Mouse (Mus musculus) neural tube, embryonic 14.5 days (tissue): ENCODE data around the gene Gdf7. TPM values are rescaled to one million over a fixed set of nuclear protein-coding genes. Genes with fewer than 3 reads are reported as not detected.

Experiments
- ATAC-seq: fragments of 200-750 bp; cut with Nextera tagmentation; 2 replicates; pipeline ENCODE4 v1.8.0; 2017; ENCODE audit warnings: low read depth, mild to moderate bottlenecking, moderate TSS enrichment, moderate library complexity
- H3K27ac ChIP-seq: fragments of 300-500 bp; sonication (generic); 2 replicates; pipeline ENCODE4 v1.5.1; 2014; ENCODE audit warnings: low read depth, mild to moderate bottlenecking, control low read depth, low read length, moderate library complexity, mixed read lengths
- H3K27me3 ChIP-seq: fragments of 300-500 bp; sonication (generic); 2 replicates; pipeline ENCODE4 v1.6.1; 2014; ENCODE audit warnings: low read length; ENCODE audit not compliant: control insufficient read depth, insufficient read depth
- H3K36me3 ChIP-seq: fragments of 300-500 bp; sonication (generic); 2 replicates; pipeline ENCODE4 v1.6.1; 2014; ENCODE audit warnings: low read length, mixed read lengths; ENCODE audit not compliant: control insufficient read depth, insufficient read depth
- H3K4me1 ChIP-seq: fragments of 300-500 bp; sonication (generic); 2 replicates; pipeline ENCODE4 v1.6.1; 2014; ENCODE audit warnings: low read length; ENCODE audit not compliant: control insufficient read depth, insufficient read depth
- H3K4me2 ChIP-seq: fragments of 300-500 bp; sonication (generic); 2 replicates; pipeline ENCODE4 v1.6.1; 2014; ENCODE audit warnings: mild to moderate bottlenecking, low read depth, low read length, control low read depth
- H3K4me3 ChIP-seq: fragments of 300-500 bp; sonication (generic); 2 replicates; pipeline ENCODE4 v1.5.1; 2014; ENCODE audit warnings: low read depth, low read length, control low read depth, mixed read lengths
- H3K9ac ChIP-seq: fragments of 300-500 bp; sonication (generic); replicated peaks from 2 replicates; pipeline ENCODE4 v1.6.1; 2014; ENCODE audit warnings: low read depth, mild to moderate bottlenecking, control low read depth, low read length, mixed read lengths
- H3K9me3 ChIP-seq: fragments of 300-500 bp; sonication (generic); 2 replicates; pipeline ENCODE4 v1.6.1; 2016; ENCODE audit warnings: low read length; ENCODE audit not compliant: control insufficient read depth
- WGBS: fragments of 180-500 bp; shearing (Covaris S2); extraction: QIAGEN DNeasy Blood & Tissue Kit; methylation state at CpG from one replicate; pipeline ENCODE4 v1.1.7; 2014; 5-methylcytosine and 5-hydroxymethylcytosine counted together
- polyA plus RNA-seq: library from polyadenylated mRNA; unstranded; fragments of >200 nt; fragmentation: Nextera tagmentation; extraction: Ambion mirVana; gene quantifications from 2 replicates; pipeline ENCODE4 v1.2.1, GENCODE M21; 2014

Gdf7 gene
- 0.43 TPM in 1 of 2 replicates, not detected in the other for polyA plus RNA-seq

DNA sequence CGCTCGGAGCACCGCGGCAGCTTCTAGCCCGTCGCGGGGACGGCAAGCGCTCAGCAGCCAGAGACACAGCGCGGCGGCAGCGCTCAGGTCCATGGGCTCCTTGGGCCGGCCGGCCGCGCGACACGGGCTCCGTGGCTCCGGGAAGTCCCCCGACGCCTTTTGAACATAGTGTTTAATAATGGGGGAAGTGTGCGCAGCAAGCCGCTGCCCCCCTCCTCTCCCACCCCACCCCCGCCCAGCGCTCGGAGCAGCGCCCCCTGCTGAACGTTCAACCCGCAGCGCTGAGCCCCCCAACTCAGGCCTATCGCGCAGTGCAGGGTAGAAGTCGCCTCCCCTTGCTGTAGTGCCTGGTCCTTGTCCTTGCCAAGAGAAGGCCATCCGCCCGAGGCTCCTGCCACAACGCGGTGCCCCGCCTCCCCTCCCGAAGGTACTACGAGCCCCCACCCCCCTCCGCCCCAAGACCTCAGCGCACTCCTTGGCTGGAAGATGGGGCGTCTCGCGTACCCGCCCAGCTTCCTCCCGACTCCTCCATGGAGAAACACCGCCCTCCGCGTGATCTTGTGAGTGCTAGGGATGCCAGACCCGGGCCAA lies at the start of gene Gdf7:
Gene Gdf7, minus strand, starts transcription at position 114 of the 591 bp plus-strand sequence.
- peak; percentile 41; the same call in 1 of the 2 replicates for ATAC-seq

DNA sequence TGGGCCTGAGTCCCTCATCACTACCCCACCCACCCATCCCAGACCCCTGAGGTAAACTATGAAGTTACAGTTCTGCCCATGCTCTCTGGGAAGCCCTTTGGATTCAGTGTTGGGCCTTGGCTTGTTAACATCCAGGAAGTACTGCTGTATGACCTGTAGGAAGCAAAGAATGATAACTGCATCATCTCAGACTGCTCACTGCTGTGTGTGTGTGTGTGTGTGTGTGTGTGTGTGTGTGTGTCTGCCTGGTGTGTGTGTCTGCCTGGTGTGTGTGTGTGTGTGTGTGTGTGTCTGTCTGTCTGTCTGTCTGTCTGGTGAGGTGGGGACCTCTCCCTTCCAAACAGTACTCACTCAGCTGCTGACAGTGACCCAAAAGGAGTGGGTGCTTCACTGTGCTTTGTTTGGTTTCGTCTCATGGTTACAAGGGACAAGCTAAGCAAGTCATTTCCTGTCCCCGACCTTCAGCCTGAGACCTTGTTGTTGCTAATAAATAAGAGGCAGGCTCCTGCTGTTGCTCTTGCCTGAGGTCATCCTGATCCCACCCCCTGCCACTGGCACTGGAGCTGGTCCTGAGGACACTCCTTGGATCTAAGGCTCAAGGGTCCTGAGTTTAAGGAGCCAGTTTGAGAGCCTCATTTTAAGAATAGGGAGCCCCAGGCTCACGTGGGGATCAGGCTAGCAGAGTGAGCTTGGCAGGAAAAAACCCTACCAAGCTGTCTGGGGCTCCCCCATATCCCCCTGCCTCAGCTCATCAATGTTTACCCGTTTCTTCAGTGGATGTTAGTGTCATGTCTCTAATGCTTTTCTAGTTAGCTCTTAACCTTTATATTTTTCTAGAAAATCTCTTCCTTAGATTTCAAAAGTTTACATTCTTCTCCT lies 49.5 kb upstream of the Gdf7 start:
- H3K9me3 ChIP-seq, result no peaks in the 10 kb centered on the region
- no peak for ATAC-seq
- 41% methylated on average over 4 of the region's 4 CpGs for WGBS
- no peaks in the 10 kb centered on the region for H3K36me3 ChIP-seq
- no peak overlapping the region for H3K4me3 ChIP-seq
- H3K4me1 ChIP-seq, result 0 out of 2 replicates have a peak, but pooled peaks cover 3% of the 10 kb centered on the region
- H3K27me3 ChIP-seq, result no peaks in the 10 kb centered on the region
- H3K4me2 ChIP-seq, result no peak overlapping the region
- no peak overlapping the region for H3K9ac ChIP-seq
- H3K27ac ChIP-seq, result no peak overlapping the region

More for the DNA sequence above, at the start of gene Gdf7:
- H3K27me3 ChIP-seq, result peaks cover 59% of the 10 kb centered on the region
- peak within 1 kb of the TSS; percentile 59 for H3K4me2 ChIP-seq
- H3K9me3 ChIP-seq, result no peaks in the 10 kb centered on the region
- H3K27ac ChIP-seq, result no peak within 1 kb of the TSS
- peak within 1 kb of the TSS; percentile 31 for H3K4me3 ChIP-seq
- H3K36me3 ChIP-seq, result no peaks in the 10 kb centered on the region
- H3K4me1 ChIP-seq, result peaks cover 11% of the 10 kb centered on the region; the same call in 1 of the 2 replicates
- WGBS, result under 1% methylated on average over 44 of the region's 53 CpGs
- 0 out of 2 replicates have a peak within 1 kb of the TSS, but pooled peaks have one; percentile 28 for H3K9ac ChIP-seq

DNA sequence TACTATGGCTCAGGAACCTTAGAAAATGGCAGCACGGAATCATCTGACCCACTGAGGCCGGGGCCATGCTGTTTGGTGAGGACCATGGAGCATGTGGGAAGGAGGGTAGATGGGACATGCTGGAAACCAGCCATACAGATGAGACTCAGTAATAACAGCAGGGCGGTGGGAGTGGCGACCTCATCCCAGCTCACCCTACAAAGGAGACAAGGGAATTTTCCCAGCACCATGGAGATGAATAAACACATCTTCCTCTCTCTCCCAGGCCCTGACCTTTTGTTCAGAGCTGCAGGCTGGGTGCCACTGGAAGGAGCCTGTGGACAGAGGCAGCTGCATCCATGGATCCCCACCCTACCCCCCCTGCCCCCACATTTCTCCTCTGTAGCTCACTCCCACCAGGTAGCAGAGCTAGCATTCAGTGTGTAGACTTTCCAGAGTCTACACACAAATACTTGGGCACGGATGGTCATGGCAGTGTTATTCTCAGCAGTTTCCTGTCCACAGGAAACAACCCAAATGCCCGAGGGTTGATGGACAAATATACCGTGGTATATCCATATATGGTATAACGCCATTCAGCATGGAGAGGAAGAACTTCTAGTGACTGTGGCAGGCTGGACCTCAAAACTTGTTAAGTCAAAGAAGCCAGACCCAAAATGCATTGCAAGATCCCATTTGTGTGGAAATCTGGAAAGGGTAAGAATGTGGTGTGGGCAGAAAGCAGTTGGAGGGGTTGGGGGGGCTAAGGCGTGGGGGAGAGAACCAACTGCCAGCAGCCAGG lies 47.2 kb upstream of the Gdf7 start:
- Histone ChIP-seq H3K27ac (no peak overlapping the region), H3K36me3 (no peaks in the 10 kb centered on the region), H3K9me3 (no peaks in the 10 kb centered on the region), H3K9ac (no peak overlapping the region), H3K4me2 (no peak overlapping the region), H3K4me3 (no peak overlapping the region), H3K27me3 (no peaks in the 10 kb centered on the region), H3K4me1 (0 out of 2 replicates have a peak, but pooled peaks cover 3% of the 10 kb centered on the region)
- ATAC-seq, result 0 out of 2 replicates have a peak, but pooled peaks have one; percentile 18
- WGBS, result 69% methylated on average over 9 of the region's 9 CpGs

DNA sequence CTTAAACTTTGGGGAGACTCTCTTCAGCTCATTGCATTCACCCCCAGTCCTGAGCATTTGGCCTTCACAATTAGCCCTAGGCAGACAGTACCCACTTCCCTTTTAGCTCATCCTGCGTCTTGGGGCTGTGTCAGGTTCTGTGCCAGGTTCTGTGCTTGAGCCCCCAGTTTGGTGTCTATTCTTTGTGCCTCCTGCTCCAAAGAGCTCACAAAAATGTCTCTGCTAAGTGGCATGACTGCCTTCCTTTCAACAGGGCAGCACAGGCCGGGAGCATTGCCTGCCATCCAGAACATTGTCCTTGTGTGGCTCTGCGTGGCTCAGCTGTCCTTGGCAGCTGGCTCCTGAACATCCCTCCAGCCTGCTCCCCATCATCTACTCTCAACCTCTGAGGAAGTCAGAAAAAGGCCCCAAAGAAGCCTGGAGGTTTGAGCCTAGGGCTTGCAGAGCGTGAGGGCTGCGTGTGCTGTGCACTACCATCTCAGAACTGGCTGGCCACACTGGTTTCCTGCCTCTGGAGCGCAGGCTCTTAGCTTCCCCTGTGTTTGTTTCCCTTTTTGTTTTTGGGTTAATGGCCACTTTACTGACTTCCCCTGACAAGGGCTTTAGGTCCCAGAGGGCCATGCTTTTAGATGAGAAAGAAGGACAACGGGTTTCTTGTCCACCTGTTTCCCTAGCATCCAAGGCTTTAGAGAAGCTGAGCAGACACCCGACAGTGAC lies 46.1 kb upstream of the Gdf7 start:
- H3K27me3 ChIP-seq, result no peaks in the 10 kb centered on the region
- WGBS, result 68% methylated on average over 8 of the region's 8 CpGs
- H3K9ac ChIP-seq, result no peak overlapping the region
- no peak overlapping the region for H3K4me2 ChIP-seq
- H3K9me3 ChIP-seq, result no peaks in the 10 kb centered on the region
- H3K27ac ChIP-seq, result no peak overlapping the region
- no peaks in the 10 kb centered on the region for H3K36me3 ChIP-seq
- ATAC-seq, result no peak
- H3K4me3 ChIP-seq, result no peak overlapping the region
- 0 out of 2 replicates have a peak, but pooled peaks cover 3% of the 10 kb centered on the region for H3K4me1 ChIP-seq

DNA sequence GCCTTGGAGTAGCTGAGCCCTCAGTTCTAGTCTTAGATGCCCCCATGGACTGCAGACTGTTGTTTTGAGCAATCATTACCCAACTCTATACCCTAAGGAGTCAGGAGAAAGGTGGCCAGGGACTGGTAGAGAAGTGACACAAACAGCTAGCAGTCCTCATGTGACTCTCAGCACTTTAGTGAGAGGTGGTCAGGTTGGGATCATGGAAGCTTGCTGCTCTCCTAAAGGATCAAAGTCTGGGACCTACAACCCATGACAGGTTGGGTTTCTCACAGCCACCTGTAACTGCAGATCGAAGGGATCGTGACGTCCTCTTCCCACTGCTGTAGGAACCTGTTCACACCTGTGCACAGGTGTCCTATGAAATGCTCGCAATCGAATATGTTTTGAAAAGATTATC lies 43.8 kb upstream of the Gdf7 start:
- Histone ChIP-seq H3K36me3 (peaks cover 6% of the 10 kb centered on the region; the same call in 1 of the 2 replicates), H3K4me1 (0 out of 2 replicates have a peak, but pooled peaks cover 3% of the 10 kb centered on the region), H3K4me3 (no peak overlapping the region), H3K9me3 (no peaks in the 10 kb centered on the region), H3K27me3 (no peaks in the 10 kb centered on the region), H3K4me2 (no peak overlapping the region), H3K27ac (no peak overlapping the region), H3K9ac (no peak overlapping the region)
- ATAC-seq, result no peak
- 99% methylated on average over 5 of the region's 5 CpGs for WGBS

DNA sequence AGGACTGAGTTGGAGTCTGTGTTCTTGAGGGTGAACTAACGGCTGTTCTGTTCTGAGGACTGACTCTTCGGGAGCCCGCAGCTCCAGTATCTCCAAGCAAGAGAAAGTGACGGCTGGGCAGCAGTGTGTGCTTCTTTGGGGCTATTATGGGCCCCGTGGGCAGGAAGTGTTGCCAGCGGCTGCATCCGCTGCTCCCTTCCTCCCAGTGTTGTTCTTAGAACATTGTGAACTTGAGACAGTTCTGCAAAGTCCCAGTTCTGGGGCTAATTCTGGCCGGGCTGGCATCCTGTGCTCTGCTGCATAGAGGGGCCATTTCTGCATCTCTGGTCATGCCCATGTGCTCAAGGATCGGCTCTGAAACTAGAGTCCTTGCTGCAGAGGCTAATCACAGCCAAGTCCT lies 43.1 kb upstream of the Gdf7 start:
- H3K27me3 ChIP-seq, result no peaks in the 10 kb centered on the region
- H3K4me2 ChIP-seq, result no peak overlapping the region
- no peak for ATAC-seq
- no peak overlapping the region for H3K4me3 ChIP-seq
- WGBS, result 63% methylated on average over 9 of the region's 9 CpGs
- peaks cover 6% of the 10 kb centered on the region; the same call in 1 of the 2 replicates for H3K36me3 ChIP-seq
- 0 out of 2 replicates have a peak, but pooled peaks cover 3% of the 10 kb centered on the region for H3K4me1 ChIP-seq
- H3K9me3 ChIP-seq, result no peaks in the 10 kb centered on the region
- H3K9ac ChIP-seq, result no peak overlapping the region
- H3K27ac ChIP-seq, result peak overlapping the region; percentile 40

DNA sequence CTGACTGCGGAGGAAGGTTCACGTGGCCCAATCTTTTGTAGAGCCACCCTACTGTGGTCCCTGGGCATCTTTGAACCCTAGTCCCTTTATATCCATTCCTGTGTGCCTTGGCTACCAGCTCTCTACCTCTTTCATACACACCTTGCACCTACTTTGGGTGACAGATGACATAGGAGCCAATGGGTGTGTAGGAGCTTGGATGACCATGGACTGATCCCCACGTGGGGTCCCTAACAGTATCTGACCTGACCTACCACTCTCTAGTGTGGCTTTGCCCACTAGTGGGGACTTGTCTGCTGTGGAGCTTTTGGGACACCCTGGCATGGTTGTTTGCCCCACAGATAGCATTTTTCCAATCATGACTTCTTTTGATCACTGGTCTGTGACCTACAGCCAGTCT lies 41.6 kb upstream of the Gdf7 start:
- ATAC-seq, result no peak
- no peaks in the 10 kb centered on the region for H3K27me3 ChIP-seq
- H3K27ac ChIP-seq, result no peak overlapping the region
- H3K9me3 ChIP-seq, result no peaks in the 10 kb centered on the region
- H3K36me3 ChIP-seq, result peaks cover 6% of the 10 kb centered on the region; the same call in 1 of the 2 replicates
- H3K4me1 ChIP-seq, result 0 out of 2 replicates have a peak, but pooled peaks cover 5% of the 10 kb centered on the region
- H3K4me2 ChIP-seq, result no peak overlapping the region
- no peak overlapping the region for H3K4me3 ChIP-seq
- WGBS, result 97% methylated on average over 3 of the region's 3 CpGs
- H3K9ac ChIP-seq, result no peak overlapping the region

DNA sequence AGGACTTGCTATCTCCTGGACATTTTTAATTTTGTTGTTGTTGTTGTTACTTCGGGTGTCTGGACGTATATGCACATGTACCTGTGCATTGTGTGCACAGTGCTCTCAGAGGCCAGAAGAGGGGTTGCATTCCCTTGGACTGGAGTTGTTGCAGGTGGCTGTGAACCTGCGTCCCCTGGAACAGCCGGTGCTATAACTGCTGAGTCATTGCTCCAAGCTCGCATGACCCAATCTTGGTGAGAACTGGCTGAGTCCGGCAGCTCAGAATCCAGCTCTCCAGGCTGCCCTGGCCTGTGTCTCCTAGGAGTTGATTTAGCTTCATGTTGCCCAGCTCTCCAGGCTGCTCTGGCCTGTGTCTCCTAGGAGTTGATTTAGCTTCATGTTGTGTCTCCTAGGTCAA lies 39.3 kb upstream of the Gdf7 start:
- H3K4me3 ChIP-seq, result no peak overlapping the region
- 94% methylated on average over 6 of the region's 6 CpGs for WGBS
- H3K27me3 ChIP-seq, result no peaks in the 10 kb centered on the region
- 0 out of 2 replicates have a peak, but pooled peaks cover 2% of the 10 kb centered on the region for H3K4me1 ChIP-seq
- no peak for ATAC-seq
- H3K4me2 ChIP-seq, result no peak overlapping the region
- H3K27ac ChIP-seq, result no peak overlapping the region
- H3K36me3 ChIP-seq, result peaks cover 11% of the 10 kb centered on the region
- H3K9ac ChIP-seq, result no peak overlapping the region
- H3K9me3 ChIP-seq, result no peaks in the 10 kb centered on the region
